Mouse (Mus musculus) R1 (cell line): ENCODE results near the gene Enkur.

Source experiments
- DNase-seq: peaks from one replicate; pipeline ENCODE4 v3.0.0-alpha.2; 2018; ENCODE audit warnings: low read depth, low spot score

The Enkur gene

DNA sequence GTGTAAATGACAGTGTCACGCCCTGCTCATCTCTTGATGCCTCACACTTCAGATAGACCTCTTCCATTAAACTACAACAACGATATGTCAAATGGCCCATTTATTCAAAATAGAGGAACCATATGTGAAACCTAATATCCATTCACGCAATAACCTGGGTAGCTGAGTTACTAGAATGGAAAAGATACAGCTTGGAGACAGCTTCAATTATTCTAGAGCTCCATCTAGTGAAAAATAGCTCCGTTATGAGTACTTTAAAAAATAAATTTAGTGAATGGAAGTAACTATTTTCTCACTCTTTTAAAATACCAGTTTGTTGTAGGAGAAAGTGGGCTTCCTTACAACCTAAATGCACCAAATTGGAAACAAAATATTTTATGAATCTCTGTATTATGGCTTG lies 16.6 kb downstream of the Enkur start:
- DNase-seq, result no peak

- peak; percentile 45 for DNase-seq
Observed at GRCm38 (mm10) chr2:21187576-21187975, 17.6 kb downstream of the Enkur start.

DNA sequence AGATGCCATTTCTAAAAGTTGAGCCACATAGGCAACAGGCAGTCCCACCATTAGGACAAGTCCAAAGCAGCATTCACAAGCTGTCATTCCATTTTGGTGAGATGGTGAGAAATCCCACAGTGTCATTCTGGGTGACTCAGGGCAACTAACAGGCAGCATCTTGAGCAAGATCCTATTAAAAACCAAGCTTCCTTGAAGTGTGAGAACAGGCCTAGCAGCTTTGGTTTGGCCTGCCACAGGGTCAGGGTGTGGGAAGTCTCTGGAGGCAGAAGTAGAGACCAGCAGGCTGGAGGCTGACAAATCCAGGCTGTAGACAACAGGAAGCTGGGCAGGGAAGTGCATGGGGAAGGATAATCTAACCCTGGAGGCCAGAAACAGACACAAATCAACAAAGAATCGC lies 22.4 kb downstream of the Enkur start:
- no peak for DNase-seq

GRCm38 (mm10) chr2:21179136-21179535 lies 26.0 kb downstream of the Enkur start:
- DNase-seq, result no peak

DNA sequence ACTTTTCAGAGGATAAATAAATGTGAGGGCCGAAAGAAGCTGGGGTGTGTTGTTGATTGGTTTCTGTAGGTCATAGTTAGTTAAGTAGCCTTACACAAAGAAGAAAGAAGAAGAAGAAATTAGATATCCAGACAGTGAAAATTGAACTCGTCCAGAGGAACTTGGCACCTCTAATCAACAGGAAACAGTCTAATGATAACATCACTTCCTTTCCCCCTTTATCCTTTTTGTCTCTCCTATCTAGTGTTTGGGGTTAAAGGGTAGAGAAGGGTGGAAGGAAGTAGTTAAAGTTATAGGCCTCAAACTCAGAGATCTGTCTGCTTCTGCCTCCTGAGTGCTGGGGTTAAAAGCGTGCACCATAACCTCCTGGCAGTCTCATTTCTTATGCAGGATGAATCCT lies 32.4 kb downstream of the Enkur start:
- DNase-seq, result no peak

DNA sequence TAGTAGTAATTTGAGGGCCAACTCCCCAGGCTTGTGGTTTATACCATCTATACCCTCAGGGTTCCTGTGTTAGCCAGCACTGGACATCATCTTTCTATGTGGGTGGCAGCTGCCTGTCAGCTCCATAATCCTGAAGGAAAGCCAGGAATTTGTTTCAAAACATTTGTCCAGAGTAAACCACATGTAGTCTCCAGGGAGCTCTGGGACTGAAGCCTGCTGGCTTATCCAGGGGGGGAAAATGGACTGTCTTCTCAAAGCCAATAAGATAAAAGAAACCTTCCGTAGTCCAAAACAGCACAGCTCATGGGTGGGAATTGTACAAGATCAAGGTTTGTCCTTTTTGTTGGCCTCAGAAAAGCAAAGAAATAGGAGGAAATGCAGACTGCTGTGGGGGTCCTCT lies 37.2 kb downstream of the Enkur start:
- no peak for DNase-seq

DNA sequence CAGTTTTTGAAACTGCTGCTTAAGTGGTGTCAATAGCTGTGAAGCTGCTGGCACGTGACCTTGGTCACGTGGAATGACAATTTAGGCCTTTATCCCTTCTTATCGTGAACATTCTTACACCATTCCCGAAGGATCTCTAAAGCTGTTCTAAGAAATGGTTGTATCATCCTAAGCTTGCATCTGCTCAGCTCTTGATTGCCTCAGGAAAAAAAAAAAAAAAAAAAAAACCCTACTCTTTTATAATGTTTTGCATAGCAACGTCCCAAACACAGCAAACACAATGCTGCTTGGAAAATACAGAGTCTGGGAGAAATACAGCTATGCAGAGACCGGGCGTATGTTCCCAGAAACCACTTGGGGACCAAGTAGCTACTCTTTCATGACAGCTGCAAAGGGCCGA lies 40.9 kb downstream of the Enkur start:
- no peak for DNase-seq

GRCm38 (mm10) chr2:21153469-21153868 lies 51.7 kb downstream of the Enkur start:
- DNase-seq, result no peak

- DNase-seq, result no peak
Observed at GRCm38 (mm10) chr2:21147169-21147568, 58.0 kb downstream of the Enkur start.

DNA sequence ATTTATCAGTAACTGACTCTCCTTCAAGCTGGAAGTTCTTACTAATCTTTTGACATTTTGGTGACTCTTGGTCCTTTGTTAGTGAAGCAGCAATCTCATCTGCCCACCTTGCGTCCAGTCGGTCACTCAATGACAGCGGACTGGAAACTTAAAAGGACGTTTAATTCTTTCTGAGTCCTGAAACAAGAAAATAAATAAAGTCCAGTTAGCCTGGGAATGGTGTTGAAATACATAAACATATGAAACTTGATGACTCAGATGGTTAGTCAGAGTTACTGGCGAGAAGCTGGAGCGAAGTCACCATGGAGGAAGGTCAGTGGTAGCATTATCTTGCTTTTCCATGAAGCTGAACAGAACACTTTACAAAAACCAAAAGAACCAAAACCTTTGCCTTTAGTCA lies 58.7 kb downstream of the Enkur start:
- no peak for DNase-seq

DNA sequence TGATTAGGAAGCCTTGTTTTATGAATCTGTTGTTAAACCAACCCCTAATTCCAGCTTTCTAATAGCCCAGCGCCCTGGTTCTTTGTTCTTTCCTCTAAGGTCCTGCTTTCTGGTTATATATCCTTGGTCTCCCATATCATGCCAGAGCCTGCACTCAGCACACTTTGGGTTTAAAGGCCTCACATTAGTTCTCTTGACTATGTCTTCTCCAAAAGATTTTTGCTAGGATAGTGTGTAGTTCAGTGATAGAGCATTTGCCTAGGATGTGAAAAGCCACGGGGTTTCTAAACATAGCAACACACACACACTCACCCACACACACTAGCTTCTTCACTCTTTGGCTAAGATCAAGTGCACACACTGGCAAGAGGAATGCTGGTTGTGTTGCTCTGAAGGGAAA lies 62.5 kb downstream of the Enkur start:
- no peak for DNase-seq

DNA sequence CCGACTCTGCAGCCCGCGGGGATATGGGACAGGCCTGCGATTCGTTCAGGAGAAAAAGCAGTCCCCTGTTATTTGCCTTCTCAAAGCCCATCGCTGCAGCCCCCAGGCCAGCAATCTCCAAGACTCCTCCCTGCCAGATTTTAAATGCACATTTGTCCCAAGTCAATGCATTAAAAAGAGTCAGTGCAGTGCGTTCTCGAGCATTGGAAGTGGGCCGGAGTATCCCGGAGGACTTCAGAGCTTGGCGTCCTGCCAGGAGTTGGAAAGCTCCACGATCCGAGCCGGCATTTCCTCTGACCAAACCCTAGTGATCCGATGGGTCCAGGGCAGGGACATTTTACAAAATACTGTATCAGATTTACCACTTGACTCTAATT lies 63.0 kb downstream of the Enkur start:
- peak; percentile 46 for DNase-seq

DNA sequence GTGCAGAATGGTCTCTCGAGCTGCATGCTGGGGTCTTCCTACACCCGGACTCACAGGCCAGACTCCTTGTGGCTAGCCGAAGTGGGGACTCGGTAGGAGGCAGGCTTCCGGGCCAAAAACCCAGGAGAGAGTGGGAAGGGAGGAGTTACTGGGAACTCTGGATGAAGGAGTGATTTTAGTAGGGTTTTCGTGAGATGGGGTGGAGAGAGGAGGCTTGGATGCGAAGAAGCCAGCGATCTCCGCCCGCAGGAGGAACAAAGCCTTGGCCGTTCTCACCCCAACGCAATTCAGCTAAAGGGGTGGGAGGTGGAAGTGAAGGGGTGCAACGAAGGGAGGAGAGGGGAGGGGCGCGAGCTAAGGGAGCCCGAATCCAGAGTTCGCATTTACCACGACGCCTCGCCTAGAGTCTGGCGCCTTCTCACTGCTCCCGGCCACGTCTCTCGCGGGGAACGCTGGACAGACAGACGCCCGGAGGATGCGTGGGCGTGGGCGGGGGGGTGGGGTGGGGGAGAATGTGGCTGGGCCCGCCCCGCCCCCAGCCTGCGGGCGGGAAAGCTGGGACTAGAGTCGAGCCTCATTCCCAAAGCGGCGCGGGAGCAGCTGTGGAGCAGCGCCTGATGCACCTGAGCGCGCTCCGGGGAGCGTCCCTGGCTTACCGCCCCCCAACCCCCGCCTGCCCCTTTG lies 63.5 kb downstream of the Enkur start:
- DNase-seq, result peak; percentile 83

DNA sequence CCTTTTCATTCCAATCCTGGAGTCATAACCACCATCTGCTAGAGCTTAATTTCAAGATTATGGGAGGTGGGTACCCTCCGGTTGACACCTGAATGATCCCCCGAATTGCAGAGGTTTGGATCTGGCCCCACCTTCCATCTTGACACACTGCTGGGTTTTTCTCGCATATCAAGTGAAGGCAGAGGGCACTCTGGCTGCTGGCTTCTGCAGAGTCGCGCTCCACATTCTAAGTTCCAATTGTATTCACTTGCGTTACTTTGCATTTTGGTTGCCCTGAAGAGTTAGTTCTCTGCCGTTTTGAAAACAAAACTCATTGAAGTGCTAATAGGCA lies 64.0 kb downstream of the Enkur start:
- DNase-seq, result no peak
